Mouse (Mus musculus) spleen, postnatal 0 days (tissue): ENCODE measurements around the gene Pepd. TPM values are rescaled to one million over a fixed set of nuclear protein-coding genes. Genes with fewer than 3 reads are reported as not detected.

Source experiments
- polyA plus RNA-seq: library from polyadenylated mRNA; unstranded; fragments of >200 nt; fragmentation: Nextera tagmentation; extraction: Ambion mirVana; gene quantifications from 2 replicates; pipeline ENCODE4 v1.2.1, GENCODE M21; 2015

Gene Pepd
- polyA plus RNA-seq = 39.6 and 45.2 TPM in 2 replicates

DNA sequence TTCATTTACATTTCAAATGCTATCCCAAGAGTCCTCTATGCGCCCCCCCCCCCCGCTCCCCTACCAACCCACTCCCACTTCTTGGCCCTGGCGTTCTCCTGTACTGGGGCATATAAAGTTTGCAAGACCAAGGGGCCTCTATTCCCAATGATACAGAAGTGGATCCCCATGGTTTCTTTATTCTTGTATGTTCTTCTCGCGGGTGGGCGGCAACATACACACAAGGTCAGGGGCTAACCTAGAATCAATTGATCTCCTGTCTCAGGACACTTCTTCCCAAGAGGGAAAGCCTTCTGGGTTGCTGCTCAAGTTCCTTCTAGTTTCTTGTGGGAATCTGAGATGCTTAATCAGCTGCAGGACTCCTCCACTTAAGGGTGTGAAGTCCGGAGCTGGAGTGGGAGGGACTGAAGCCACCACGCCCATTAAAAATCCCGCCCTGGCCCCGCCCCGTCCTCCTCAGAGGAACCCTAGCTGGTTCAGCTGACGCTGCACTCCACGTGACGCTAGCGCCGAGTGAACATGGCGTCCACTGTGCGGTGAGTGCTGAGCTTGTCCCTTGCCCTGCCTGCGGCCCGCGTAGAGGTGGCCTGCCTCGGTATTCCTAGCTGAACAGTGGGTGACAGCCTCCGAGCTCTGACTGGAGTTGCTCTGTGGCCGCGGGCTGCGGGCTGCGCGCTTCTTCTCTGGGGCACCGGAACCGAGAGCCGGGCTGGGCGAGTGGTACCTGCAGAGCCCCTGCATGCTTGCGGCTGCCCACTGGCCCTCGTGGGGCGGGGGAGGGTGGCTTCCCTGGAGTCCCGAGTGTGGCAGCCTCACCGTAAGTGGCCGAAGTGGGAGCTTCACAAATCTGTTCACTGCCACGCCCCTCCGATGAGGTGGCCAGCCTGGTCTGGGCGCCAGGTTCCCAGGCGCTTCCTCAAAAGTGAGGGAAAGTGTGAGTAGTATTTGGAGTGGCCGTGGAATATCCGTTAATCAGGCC is at the start of gene Pepd:
TSS of gene Pepd (plus strand) at position 461 of the 979 bp plus-strand sequence.

GRCm38 (mm10) chr7:35056436-35056864 is 144.3 kb downstream of the Pepd start, which contains the start of gene Cebpg:
TSS of gene Cebpg (minus strand) at chr7:35056573.

Other genes with a start within 250 kb of the Pepd start
- 0.26 and 0.33 TPM in 2 replicates for gene Chst8, start 99.7 kb upstream of the Pepd start, polyA plus RNA-seq
- gene Cebpg, start 144.2 kb downstream of the Pepd start, polyA plus RNA-seq = 24.8 and 25.1 TPM in 2 replicates
- gene Cebpa, start 206.9 kb downstream of the Pepd start, polyA plus RNA-seq = 1.8 and 2.5 TPM in 2 replicates